Mouse (Mus musculus): Measurements from ENCODE around the gene Snd1.

- no peak for TF ChIP-seq CTCF (IDR thresholded peaks at IDR 0.05; ENCODE audit: low read depth)
- TF ChIP-seq EP300 (IDR thresholded peaks at IDR 0.05; ENCODE audit: low read depth), result no peak
These were observed 222.3 kb downstream of the Snd1 start for GRCm38 (mm10) chr6:28697214-28697613.
